In the genomic region with DNA sequence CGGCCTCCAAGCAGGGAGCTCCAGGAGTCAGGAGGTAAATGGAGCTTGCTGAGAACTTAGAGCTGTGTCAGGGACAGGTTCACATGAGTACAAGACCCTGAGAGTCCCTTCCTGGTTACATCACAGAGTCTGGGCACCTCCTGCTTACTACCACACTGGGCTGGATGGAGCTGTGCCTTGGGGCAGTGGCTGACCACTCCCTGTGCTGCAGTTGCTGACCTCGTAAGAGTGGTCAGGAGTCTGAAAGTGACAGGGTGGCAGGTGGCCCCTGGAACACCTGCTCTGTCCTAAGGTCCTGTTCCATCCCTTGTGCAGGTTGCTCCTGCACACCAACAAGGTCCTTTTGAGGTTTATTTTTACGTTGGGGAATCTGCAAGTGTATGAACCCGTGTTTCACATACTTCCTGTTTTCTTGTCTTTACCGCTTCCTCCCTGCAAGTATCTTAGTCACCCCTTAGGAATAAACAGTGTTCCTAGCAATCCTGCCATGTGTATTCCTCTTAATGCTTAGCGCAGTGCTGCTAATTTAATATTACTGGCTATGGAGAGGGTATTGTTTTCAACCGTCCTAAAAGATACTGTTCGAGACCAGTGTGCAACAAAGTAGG, we compare ENCODE assay signal across 1 mouse cellular context.
TF ChIP-seq lines count a peak whose summit lies in the region.

No protein-coding gene starts in this region.

TF ChIP-seq in MEL, 35 proteins besides CTCF, POLR2A, EP300 and RAD21 (continued from another document):
- no peak for TF ChIP-seq ZKSCAN1 (IDR thresholded peaks at IDR 0.05; ENCODE audit: low read depth, low read length)
- TF ChIP-seq MAFK (IDR thresholded peaks at IDR 0.05; ENCODE audit: borderline replicate concordance, low read depth, low read length), result no peak
- TF ChIP-seq ELF1 (IDR thresholded peaks at IDR 0.05; ENCODE audit: low read depth, low read length), result 0 out of 2 replicates have a peak, but pooled peaks have one; percentile 43
- no peak for TF ChIP-seq ZMIZ1 (IDR thresholded peaks at IDR 0.05; ENCODE audit: low read depth, low read length)
- peak; percentile 60 for TF ChIP-seq SIN3A (IDR thresholded peaks at IDR 0.05; ENCODE audit: low read length)
- TF ChIP-seq E2F4 (IDR thresholded peaks at IDR 0.05; ENCODE audit: borderline replicate concordance, low read depth, low read length), result no peak
- no peak for TF ChIP-seq ZC3H11A (IDR thresholded peaks at IDR 0.05; ENCODE audit: low read depth, low read length)
